Mouse (Mus musculus) limb, embryonic 15.5 days (tissue): Measurements from ENCODE around the gene Gm20388. TPM values are rescaled to one million over a fixed set of nuclear protein-coding genes. Genes with fewer than 3 reads are reported as not detected.

Experiments used
- ATAC-seq: fragments of 200-750 bp; cut with Nextera tagmentation; 2 replicates; pipeline ENCODE4 v1.8.0; 2017; ENCODE audit warnings: low read depth, moderate TSS enrichment; ENCODE audit not compliant: insufficient number of reproducible peaks, low FRiP score, low TSS enrichment
- H3K27ac ChIP-seq: fragments of 300-500 bp; sonication (generic); 2 replicates; pipeline ENCODE4 v1.5.1; 2015; ENCODE audit warnings: moderate library complexity, mild to moderate bottlenecking, inconsistent platforms
- H3K27me3 ChIP-seq: fragments of 300-500 bp; sonication (generic); 2 replicates; pipeline ENCODE4 v1.6.1; 2015; ENCODE audit warnings: inconsistent platforms
- H3K36me3 ChIP-seq: fragments of 300-500 bp; sonication (generic); 2 replicates; pipeline ENCODE4 v1.6.1; 2015; ENCODE audit warnings: inconsistent platforms
- H3K4me1 ChIP-seq: fragments of 300-500 bp; sonication (generic); 2 replicates; pipeline ENCODE4 v1.6.1; 2015; ENCODE audit warnings: inconsistent platforms
- H3K4me2 ChIP-seq: fragments of 300-500 bp; sonication (generic); 2 replicates; pipeline ENCODE4 v1.6.1; 2015; ENCODE audit warnings: mild to moderate bottlenecking, inconsistent platforms
- H3K4me3 ChIP-seq: fragments of 300-500 bp; sonication (generic); 2 replicates; pipeline ENCODE4 v1.5.1; 2015; ENCODE audit warnings: mild to moderate bottlenecking, inconsistent platforms
- H3K9ac ChIP-seq: fragments of 300-500 bp; sonication (generic); 2 replicates; pipeline ENCODE4 v1.6.1; 2015; ENCODE audit warnings: inconsistent platforms
- H3K9me3 ChIP-seq: fragments of 300-500 bp; sonication (generic); 2 replicates; pipeline ENCODE4 v1.6.1; 2016; ENCODE audit warnings: inconsistent platforms
- WGBS: fragments of 180-500 bp; shearing (Covaris S2); methylation state at CpG from one replicate; pipeline ENCODE4 v1.1.7; 2015; 5-methylcytosine and 5-hydroxymethylcytosine counted together
- polyA plus RNA-seq: library from polyadenylated mRNA; unstranded; fragments of >200 nt; fragmentation: Nextera tagmentation; extraction: Ambion mirVana; gene quantifications from 2 replicates; pipeline ENCODE4 v1.2.1, GENCODE M21; 2015

Gene Gm20388
- polyA plus RNA-seq, 1 experiment from 2014 or later: 4.9 TPM

- 85% methylated on average over 6 of the region's 6 CpGs for WGBS
- ATAC-seq: no peak
- H3K9ac ChIP-seq: no peak overlapping the region
Measured at GRCm38 (mm10) chr8:123726759-123727158, 3816.1 kb downstream of the Gm20388 start.

GRCm38 (mm10) chr8:123729055-123729785, 3818.6 kb downstream of the Gm20388 start:
- Histone ChIP-seq H3K4me3 (0 out of 2 replicates have a peak overlapping the region, but pooled peaks have one; percentile 3), H3K4me2 (peak overlapping the region; percentile 31), H3K9ac (no peak overlapping the region), H3K36me3 (no peaks in the 10 kb centered on the region), H3K4me1 (peaks cover 22% of the 10 kb centered on the region), H3K27ac (peak overlapping the region; percentile 62), H3K27me3 (peaks cover 3% of the 10 kb centered on the region; the same call in 1 of the 2 replicates), H3K9me3 (no peaks in the 10 kb centered on the region)
- no peak for ATAC-seq
- WGBS: 21% methylated on average over 20 of the region's 20 CpGs

More at GRCm38 (mm10) chr8:123726759-123727158, 3816.1 kb downstream of the Gm20388 start:
- no peak overlapping the region for H3K4me2 ChIP-seq
- H3K36me3 ChIP-seq: no peaks in the 10 kb centered on the region
- peaks cover 3% of the 10 kb centered on the region; the same call in 1 of the 2 replicates for H3K27me3 ChIP-seq
- H3K9me3 ChIP-seq: no peaks in the 10 kb centered on the region
- H3K4me1 ChIP-seq: peaks cover 22% of the 10 kb centered on the region
- no peak overlapping the region for H3K27ac ChIP-seq
- no peak overlapping the region for H3K4me3 ChIP-seq

- no peak overlapping the region for H3K4me3 ChIP-seq
- H3K36me3 ChIP-seq: no peaks in the 10 kb centered on the region
- H3K9me3 ChIP-seq: no peaks in the 10 kb centered on the region
- H3K27ac ChIP-seq: peak overlapping the region; percentile 62
- no peak overlapping the region for H3K9ac ChIP-seq
- ATAC-seq: no peak
- peaks cover 3% of the 10 kb centered on the region; the same call in 1 of the 2 replicates for H3K27me3 ChIP-seq
- 46% methylated on average over 13 of the region's 13 CpGs for WGBS
- 0 out of 2 replicates have a peak overlapping the region, but pooled peaks have one; percentile 31 for H3K4me2 ChIP-seq
- H3K4me1 ChIP-seq: peaks cover 22% of the 10 kb centered on the region
Measured at GRCm38 (mm10) chr8:123729786-123730411, 3819.3 kb downstream of the Gm20388 start.

- no peak for ATAC-seq
- Histone ChIP-seq H3K4me3 (no peak overlapping the region), H3K27ac (no peak overlapping the region), H3K36me3 (no peaks in the 10 kb centered on the region), H3K9me3 (no peaks in the 10 kb centered on the region), H3K4me1 (peaks cover 26% of the 10 kb centered on the region), H3K4me2 (no peak overlapping the region), H3K9ac (no peak overlapping the region), H3K27me3 (peaks cover 3% of the 10 kb centered on the region; the same call in 1 of the 2 replicates)
- WGBS: 45% methylated on average over 4 of the region's 4 CpGs
Measured at GRCm38 (mm10) chr8:123732332-123732731, 3821.7 kb downstream of the Gm20388 start.

- ATAC-seq: no peak
- H3K4me2 ChIP-seq: no peak overlapping the region
- H3K27ac ChIP-seq: no peak overlapping the region
- H3K4me3 ChIP-seq: no peak overlapping the region
- H3K9me3 ChIP-seq: no peaks in the 10 kb centered on the region
- no peak overlapping the region for H3K9ac ChIP-seq
- peaks cover 23% of the 10 kb centered on the region for H3K4me1 ChIP-seq
- H3K27me3 ChIP-seq: peaks cover 3% of the 10 kb centered on the region; the same call in 1 of the 2 replicates
- WGBS: 79% methylated on average over 8 of the region's 8 CpGs
- no peaks in the 10 kb centered on the region for H3K36me3 ChIP-seq
Measured at GRCm38 (mm10) chr8:123734486-123734885, 3823.8 kb downstream of the Gm20388 start.

- Histone ChIP-seq H3K27me3 (no peaks in the 10 kb centered on the region), H3K27ac (no peak overlapping the region), H3K4me3 (no peak overlapping the region), H3K4me1 (peaks cover 17% of the 10 kb centered on the region), H3K9me3 (no peaks in the 10 kb centered on the region), H3K9ac (no peak overlapping the region), H3K36me3 (no peaks in the 10 kb centered on the region), H3K4me2 (no peak overlapping the region)
- WGBS: 59% methylated on average over 9 of the region's 9 CpGs
- ATAC-seq: no peak
Measured at GRCm38 (mm10) chr8:123736974-123737373, 3826.3 kb downstream of the Gm20388 start.

- no peak overlapping the region for H3K4me2 ChIP-seq
- H3K4me3 ChIP-seq: no peak overlapping the region
- H3K27ac ChIP-seq: no peak overlapping the region
- no peaks in the 10 kb centered on the region for H3K27me3 ChIP-seq
- H3K36me3 ChIP-seq: no peaks in the 10 kb centered on the region
- H3K4me1 ChIP-seq: peaks cover 17% of the 10 kb centered on the region
- ATAC-seq: no peak
- H3K9ac ChIP-seq: no peak overlapping the region
- 51% methylated on average over 4 of the region's 4 CpGs for WGBS
- H3K9me3 ChIP-seq: no peaks in the 10 kb centered on the region
Measured at GRCm38 (mm10) chr8:123740263-123740662, 3829.6 kb downstream of the Gm20388 start.

GRCm38 (mm10) chr8:123741232-123741631, 3830.6 kb downstream of the Gm20388 start:
- no peak overlapping the region for H3K4me2 ChIP-seq
- no peaks in the 10 kb centered on the region for H3K36me3 ChIP-seq
- no peak for ATAC-seq
- WGBS: 62% methylated on average over 9 of the region's 9 CpGs
- H3K27ac ChIP-seq: no peak overlapping the region
- H3K27me3 ChIP-seq: no peaks in the 10 kb centered on the region
- H3K9ac ChIP-seq: no peak overlapping the region
- H3K4me1 ChIP-seq: peaks cover 17% of the 10 kb centered on the region
- H3K4me3 ChIP-seq: no peak overlapping the region
- H3K9me3 ChIP-seq: no peaks in the 10 kb centered on the region

GRCm38 (mm10) chr8:123746488-123746887, 3835.8 kb downstream of the Gm20388 start:
- Histone ChIP-seq H3K9me3 (no peaks in the 10 kb centered on the region), H3K27me3 (no peaks in the 10 kb centered on the region), H3K4me1 (peaks cover 17% of the 10 kb centered on the region), H3K4me2 (no peak overlapping the region), H3K27ac (no peak overlapping the region), H3K4me3 (no peak overlapping the region), H3K36me3 (no peaks in the 10 kb centered on the region), H3K9ac (no peak overlapping the region)
- ATAC-seq: no peak
- WGBS: 92% methylated on average over 4 of the region's 4 CpGs

- H3K27ac ChIP-seq: peak overlapping the region; percentile 75
- ATAC-seq: 0 out of 2 replicates have a peak, but pooled peaks have one; percentile 24
- WGBS: 21% methylated on average over 5 of the region's 5 CpGs
Measured at GRCm38 (mm10) chr8:123747772-123748171, 3837.1 kb downstream of the Gm20388 start.

GRCm38 (mm10) chr8:123750171-123750693, 3839.6 kb downstream of the Gm20388 start:
- Histone ChIP-seq H3K4me1 (peaks cover 37% of the 10 kb centered on the region), H3K4me2 (no peak overlapping the region), H3K4me3 (no peak overlapping the region), H3K9ac (no peak overlapping the region), H3K9me3 (no peaks in the 10 kb centered on the region), H3K36me3 (no peaks in the 10 kb centered on the region), H3K27me3 (no peaks in the 10 kb centered on the region), H3K27ac (no peak overlapping the region)
- WGBS: 55% methylated on average over 5 of the region's 5 CpGs
- no peak for ATAC-seq

More at GRCm38 (mm10) chr8:123747772-123748171, 3837.1 kb downstream of the Gm20388 start:
- Histone ChIP-seq H3K9ac (no peak overlapping the region), H3K4me2 (no peak overlapping the region), H3K27me3 (no peaks in the 10 kb centered on the region), H3K9me3 (no peaks in the 10 kb centered on the region), H3K4me1 (peaks cover 18% of the 10 kb centered on the region), H3K36me3 (no peaks in the 10 kb centered on the region), H3K4me3 (no peak overlapping the region)
